Mouse (Mus musculus): ENCODE data around the gene Vangl2. TPM values are rescaled to one million over a fixed set of nuclear protein-coding genes. Genes with fewer than 3 reads are reported as not detected.

Vangl2 gene
- 0.81 TPM for polyA plus RNA-seq (2014; fragmentation: Illumina TruSeq; extraction: RNeasy Lipid Tissue Mini Kit (QIAGEN cat#74804); ENCODE audit: low read depth, low replicate concordance)

DNA sequence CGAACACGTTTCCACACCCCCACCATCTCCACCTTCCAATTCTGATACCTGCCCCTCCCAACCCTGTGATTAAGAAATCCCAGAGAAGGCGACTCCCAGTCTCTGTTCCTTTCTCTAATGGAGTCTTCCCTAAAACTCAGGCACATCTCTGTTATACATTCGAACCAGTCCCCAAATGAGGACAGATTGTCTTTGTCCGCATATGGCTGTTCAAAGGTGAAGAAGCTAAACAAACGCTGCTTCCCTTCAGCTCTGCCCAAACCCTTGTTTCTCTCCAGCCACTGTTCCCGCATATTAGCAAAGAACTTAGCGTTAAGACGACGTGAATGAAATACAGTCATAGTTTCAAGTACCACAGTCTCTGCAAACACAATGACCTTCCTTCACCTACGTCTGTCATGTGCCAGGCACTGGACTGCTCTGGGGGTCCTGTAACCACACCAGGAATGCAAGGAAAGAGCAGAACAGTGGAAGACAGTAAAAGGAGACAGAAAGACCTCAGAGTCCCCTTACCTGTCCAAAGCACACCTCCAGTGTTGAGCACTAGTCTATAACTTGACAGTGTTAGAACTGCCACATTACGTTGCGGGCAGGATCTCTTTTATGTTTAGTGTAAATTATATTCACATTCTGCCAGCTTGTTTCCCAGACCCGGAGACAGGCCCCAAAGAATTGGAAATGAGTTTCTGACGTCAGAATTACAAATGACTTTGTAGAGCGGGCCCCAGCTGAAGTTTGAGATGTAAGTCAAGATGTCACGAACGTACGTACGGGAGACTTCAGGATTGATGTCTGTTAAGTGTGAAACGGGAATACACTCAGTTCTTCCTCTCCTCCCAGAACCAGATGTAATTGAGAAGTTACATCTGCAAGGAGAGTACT, at the start of gene Vangl2:
TSS of gene Vangl2 (minus strand) at position 51 of the 882 bp plus-strand sequence.

DNA sequence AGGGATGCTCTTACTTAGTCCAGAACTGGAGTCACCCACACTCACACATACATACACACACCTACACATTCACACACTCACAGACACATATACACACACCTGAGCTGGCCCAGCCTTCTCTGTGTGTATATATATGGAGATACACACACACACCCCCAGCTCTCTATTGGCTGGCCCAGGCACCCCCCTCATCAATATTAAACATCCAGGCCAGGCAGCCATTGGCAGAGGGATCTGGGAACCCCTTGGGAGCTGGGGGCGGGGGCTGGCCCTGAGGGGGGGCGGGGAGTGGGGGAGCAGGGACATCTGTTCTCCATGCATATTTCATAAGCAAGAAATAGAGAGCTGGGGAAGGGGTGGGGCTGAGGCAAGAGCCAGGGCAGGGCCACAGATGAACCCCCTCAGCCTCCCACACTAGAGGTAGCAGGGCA, 29.3 kb upstream of the Vangl2 start, which contains the start of gene Nhlh1:
TSS of gene Nhlh1 (minus strand) at position 83 of the 431 bp plus-strand sequence.

Other genes with a start within 250 kb of the Vangl2 start
- gene Cd84, start 188.7 kb downstream of the Vangl2 start, polyA plus RNA-seq (2014; fragmentation: Illumina TruSeq; extraction: RNeasy Lipid Tissue Mini Kit (QIAGEN cat#74804); ENCODE audit: low read depth, low replicate concordance): 1.4 TPM
- gene Gm10521, start 132.8 kb downstream of the Vangl2 start, polyA plus RNA-seq (2014; fragmentation: Illumina TruSeq; extraction: RNeasy Lipid Tissue Mini Kit (QIAGEN cat#74804); ENCODE audit: low read depth, low replicate concordance): not detected
- gene Slamf6, start 110.9 kb downstream of the Vangl2 start, polyA plus RNA-seq (2014; fragmentation: Illumina TruSeq; extraction: RNeasy Lipid Tissue Mini Kit (QIAGEN cat#74804); ENCODE audit: low read depth, low replicate concordance): not detected
- gene Nhlh1, start 29.1 kb upstream of the Vangl2 start, polyA plus RNA-seq (2014; fragmentation: Illumina TruSeq; extraction: RNeasy Lipid Tissue Mini Kit (QIAGEN cat#74804); ENCODE audit: low read depth, low replicate concordance): not detected
- gene Copa, start 54.1 kb upstream of the Vangl2 start, polyA plus RNA-seq (2014; fragmentation: Illumina TruSeq; extraction: RNeasy Lipid Tissue Mini Kit (QIAGEN cat#74804); ENCODE audit: low read depth, low replicate concordance): 111 TPM
- 49.5 TPM for gene Ncstn, start 54.4 kb upstream of the Vangl2 start, polyA plus RNA-seq (2014; fragmentation: Illumina TruSeq; extraction: RNeasy Lipid Tissue Mini Kit (QIAGEN cat#74804); ENCODE audit: low read depth, low replicate concordance)
- gene Pex19, start 98.3 kb upstream of the Vangl2 start, polyA plus RNA-seq (2014; fragmentation: Illumina TruSeq; extraction: RNeasy Lipid Tissue Mini Kit (QIAGEN cat#74804); ENCODE audit: low read depth, low replicate concordance): 141 TPM
- 124 TPM for gene Dcaf8, start 119.6 kb upstream of the Vangl2 start, polyA plus RNA-seq (2014; fragmentation: Illumina TruSeq; extraction: RNeasy Lipid Tissue Mini Kit (QIAGEN cat#74804); ENCODE audit: low read depth, low replicate concordance)
- 86.7 TPM for gene Pea15a, start 178.4 kb upstream of the Vangl2 start, polyA plus RNA-seq (2014; fragmentation: Illumina TruSeq; extraction: RNeasy Lipid Tissue Mini Kit (QIAGEN cat#74804); ENCODE audit: low read depth, low replicate concordance)
- gene Casq1, start 191.4 kb upstream of the Vangl2 start, polyA plus RNA-seq (2014; fragmentation: Illumina TruSeq; extraction: RNeasy Lipid Tissue Mini Kit (QIAGEN cat#74804); ENCODE audit: low read depth, low replicate concordance): 14.2 TPM
- gene Atp1a4, start 230.0 kb upstream of the Vangl2 start, polyA plus RNA-seq (2014; fragmentation: Illumina TruSeq; extraction: RNeasy Lipid Tissue Mini Kit (QIAGEN cat#74804); ENCODE audit: low read depth, low replicate concordance): not detected
- gene Igsf8, start 233.2 kb upstream of the Vangl2 start, polyA plus RNA-seq (2014; fragmentation: Illumina TruSeq; extraction: RNeasy Lipid Tissue Mini Kit (QIAGEN cat#74804); ENCODE audit: low read depth, low replicate concordance): 11.6 TPM